Mouse (Mus musculus) midbrain, postnatal 0 days (tissue): ENCODE measurements around the gene Cdk6. TPM values are rescaled to one million over a fixed set of nuclear protein-coding genes. Genes with fewer than 3 reads are reported as not detected.

Experiments
- ATAC-seq: fragments of 200-750 bp; cut with Nextera tagmentation; 2 replicates; pipeline ENCODE4 v1.8.0; 2017; ENCODE audit warnings: moderate number of reproducible peaks, mild to moderate bottlenecking, moderate TSS enrichment, moderate library complexity; ENCODE audit not compliant: low FRiP score
- DNase-seq: peaks from one replicate; pipeline ENCODE4 v3.0.0-alpha.2; 2015; ENCODE audit warnings: low spot score
- H3K27ac ChIP-seq: fragments of 300-500 bp; sonication (generic); 2 replicates; pipeline ENCODE4 v1.5.1; 2014; ENCODE audit warnings: low read depth, mild to moderate bottlenecking, low read length, mixed read lengths
- H3K27me3 ChIP-seq: fragments of 300-500 bp; sonication (generic); 2 replicates; pipeline ENCODE4 v1.6.1; 2014; ENCODE audit warnings: low read length, control low read depth, mixed read lengths; ENCODE audit not compliant: insufficient read depth
- H3K36me3 ChIP-seq: fragments of 300-500 bp; sonication (generic); 2 replicates; pipeline ENCODE4 v1.6.1; 2014; ENCODE audit warnings: low read length, control low read depth, mixed read lengths; ENCODE audit not compliant: insufficient read depth
- H3K4me1 ChIP-seq: fragments of 300-500 bp; sonication (generic); 2 replicates; pipeline ENCODE4 v1.6.1; 2014; ENCODE audit warnings: mild to moderate bottlenecking, control low read depth, antibody characterized with exemption, low read length, mixed read lengths; ENCODE audit not compliant: insufficient read depth
- H3K4me2 ChIP-seq: fragments of 300-500 bp; sonication (generic); 2 replicates; pipeline ENCODE4 v1.6.1; 2014; ENCODE audit warnings: low read depth, mild to moderate bottlenecking, low read length, mixed read lengths; ENCODE audit not compliant: poor library complexity, severe bottlenecking
- H3K4me3 ChIP-seq: fragments of 300-500 bp; sonication (generic); 2 replicates; pipeline ENCODE4 v1.5.1; 2014; ENCODE audit warnings: low read depth, mild to moderate bottlenecking, low read length, moderate library complexity
- H3K9ac ChIP-seq: fragments of 300-500 bp; sonication (generic); replicated peaks from 2 replicates; pipeline ENCODE4 v1.6.1; 2014; ENCODE audit warnings: mild to moderate bottlenecking, low read length, moderate library complexity, mixed read lengths; ENCODE audit not compliant: poor library complexity, severe bottlenecking
- H3K9me3 ChIP-seq: fragments of 300-500 bp; sonication (generic); 2 replicates; pipeline ENCODE4 v1.6.1; 2016; ENCODE audit warnings: low read length, control low read depth
- CTCF ChIP-seq: IDR thresholded peaks from 2 replicates; pipeline ENCODE4 v1.5.1; 2016; ENCODE audit warnings: antibody characterized with exemption, mild to moderate bottlenecking
- WGBS: fragments of 180-500 bp; shearing (Covaris S2); extraction: QIAGEN DNeasy Blood & Tissue Kit; methylation state at CpG from one replicate; pipeline ENCODE4 v1.1.7; 2014; 5-methylcytosine and 5-hydroxymethylcytosine counted together
- polyA plus RNA-seq: library from polyadenylated mRNA; unstranded; fragments of >200 nt; fragmentation: Nextera tagmentation; extraction: Ambion mirVana; gene quantifications from 2 replicates; pipeline ENCODE4 v1.2.1, GENCODE M21; 2015
- total RNA-seq: library from RNA; depleted of rRNA; stranded (reverse); fragments of >200 nt; gene quantifications from 2 replicates; pipeline ENCODE4 v1.2.3, GENCODE M21; 2014

The Cdk6 gene
- total and polyA plus RNA-seq, 2 experiments from 2014 or later, result 4.0 to 7.1 TPM

DNA sequence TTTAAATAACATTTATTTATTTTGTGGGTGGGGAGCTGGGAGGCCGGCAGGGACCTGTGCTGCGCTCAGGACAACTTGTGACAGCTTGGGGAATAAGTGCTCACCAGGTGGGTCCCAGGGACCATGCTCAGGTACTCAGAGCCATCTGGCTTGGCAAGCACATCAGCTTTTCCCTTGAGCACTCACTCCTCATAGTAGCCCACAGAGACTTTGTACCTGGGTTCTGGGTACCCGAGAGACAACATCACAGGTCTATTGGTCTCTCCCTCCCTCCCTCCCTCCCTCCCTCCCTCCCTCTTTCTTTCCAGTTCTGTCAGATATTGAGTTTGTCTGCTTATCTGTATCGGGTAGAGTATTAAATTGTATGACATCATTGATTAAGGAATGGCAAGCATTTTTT is 38.0 kb downstream of the Cdk6 start:
- 68% methylated on average over 4 of the region's 4 CpGs for WGBS
- no peak for TF ChIP-seq CTCF
- DNase-seq (no peak), ATAC-seq (no peak)
- H3K4me3 ChIP-seq, result no peak overlapping the region
- no peak overlapping the region for H3K9ac ChIP-seq
- no peaks in the 10 kb centered on the region for H3K36me3 ChIP-seq
- H3K27me3 ChIP-seq, result no peaks in the 10 kb centered on the region
- no peaks in the 10 kb centered on the region for H3K4me1 ChIP-seq
- H3K27ac ChIP-seq, result no peak overlapping the region
- H3K9me3 ChIP-seq, result no peaks in the 10 kb centered on the region
- H3K4me2 ChIP-seq, result no peak overlapping the region

GRCm38 (mm10) chr5:3380692-3381233 is 39.5 kb downstream of the Cdk6 start:
- H3K27ac ChIP-seq, result no peak overlapping the region
- no peaks in the 10 kb centered on the region for H3K9me3 ChIP-seq
- no peak overlapping the region for H3K4me2 ChIP-seq
- no peaks in the 10 kb centered on the region for H3K4me1 ChIP-seq
- ATAC-seq (no peak), DNase-seq (no peak)
- H3K9ac ChIP-seq, result no peak overlapping the region
- 87% methylated on average over 9 of the region's 9 CpGs for WGBS
- no peaks in the 10 kb centered on the region for H3K36me3 ChIP-seq
- TF ChIP-seq CTCF, result no peak
- H3K4me3 ChIP-seq, result no peak overlapping the region
- H3K27me3 ChIP-seq, result no peaks in the 10 kb centered on the region

- no peaks in the 10 kb centered on the region for H3K9me3 ChIP-seq
- 85% methylated on average over 8 of the region's 8 CpGs for WGBS
- ATAC-seq (no peak), DNase-seq (no peak)
- no peak overlapping the region for H3K4me3 ChIP-seq
- TF ChIP-seq CTCF, result no peak
- no peak overlapping the region for H3K27ac ChIP-seq
- H3K9ac ChIP-seq, result no peak overlapping the region
- no peaks in the 10 kb centered on the region for H3K36me3 ChIP-seq
- H3K4me1 ChIP-seq, result no peaks in the 10 kb centered on the region
- no peak overlapping the region for H3K4me2 ChIP-seq
- no peaks in the 10 kb centered on the region for H3K27me3 ChIP-seq
Measured at GRCm38 (mm10) chr5:3381795-3382194, 40.5 kb downstream of the Cdk6 start.

DNA sequence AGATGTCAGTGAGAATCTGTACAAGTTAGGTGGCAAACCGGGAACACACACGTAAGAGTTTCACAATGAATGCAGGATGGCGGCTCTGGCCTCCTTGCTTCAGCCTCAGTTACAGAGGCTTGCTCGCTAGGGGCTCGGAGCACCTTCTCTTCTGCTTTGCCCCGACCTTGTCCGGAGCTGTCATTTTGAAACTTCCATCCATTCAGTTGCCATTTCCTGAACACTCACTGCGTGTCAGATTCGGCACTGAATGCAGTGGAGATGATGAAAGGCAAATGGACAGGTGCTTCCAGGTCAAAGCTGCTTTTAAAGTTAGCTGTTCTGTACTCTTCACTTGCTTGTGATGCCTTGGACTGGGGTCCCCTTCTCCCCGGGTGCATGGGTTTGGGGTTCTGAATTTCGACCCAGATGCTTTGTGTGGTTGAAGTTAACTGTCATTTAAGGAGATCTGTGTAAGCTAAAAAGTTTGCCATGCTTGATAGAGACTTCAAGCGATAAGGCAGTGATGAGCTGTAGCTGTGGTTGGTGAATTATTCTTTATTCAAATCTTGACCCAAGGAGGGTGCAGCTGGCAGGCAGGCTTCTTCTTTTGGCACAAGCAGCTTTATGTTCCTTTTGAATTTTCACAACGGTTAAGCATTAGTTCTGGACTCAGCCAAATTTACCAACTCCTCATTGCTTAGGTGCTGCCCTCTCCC is 41.2 kb downstream of the Cdk6 start:
- no peaks in the 10 kb centered on the region for H3K36me3 ChIP-seq
- no peak for ATAC-seq
- WGBS, result 81% methylated on average over 13 of the region's 13 CpGs

GRCm38 (mm10) chr5:3383547-3383946 is 42.3 kb downstream of the Cdk6 start:
- H3K9ac ChIP-seq, result no peak overlapping the region
- 79% methylated on average over 3 of the region's 3 CpGs for WGBS
- DNase-seq (no peak), ATAC-seq (no peak)
- TF ChIP-seq CTCF, result no peak
- no peak overlapping the region for H3K4me2 ChIP-seq
- H3K36me3 ChIP-seq, result no peaks in the 10 kb centered on the region
- no peak overlapping the region for H3K4me3 ChIP-seq
- H3K27ac ChIP-seq, result no peak overlapping the region
- H3K4me1 ChIP-seq, result no peaks in the 10 kb centered on the region
- no peaks in the 10 kb centered on the region for H3K9me3 ChIP-seq
- H3K27me3 ChIP-seq, result no peaks in the 10 kb centered on the region

More for the DNA sequence above, 41.2 kb downstream of the Cdk6 start:
- no peak for TF ChIP-seq CTCF
- DNase-seq, result no peak
- Histone ChIP-seq H3K9ac (no peak overlapping the region), H3K9me3 (no peaks in the 10 kb centered on the region), H3K4me3 (no peak overlapping the region), H3K27me3 (no peaks in the 10 kb centered on the region), H3K4me2 (no peak overlapping the region), H3K27ac (no peak overlapping the region), H3K4me1 (no peaks in the 10 kb centered on the region)

- Histone ChIP-seq H3K4me3 (no peak overlapping the region), H3K36me3 (no peaks in the 10 kb centered on the region), H3K9me3 (no peaks in the 10 kb centered on the region), H3K4me1 (no peaks in the 10 kb centered on the region), H3K4me2 (no peak overlapping the region), H3K27me3 (no peaks in the 10 kb centered on the region), H3K9ac (no peak overlapping the region), H3K27ac (no peak overlapping the region)
- no peak for ATAC-seq
- 69% methylated on average over 1 of the region's 1 CpGs for WGBS
- TF ChIP-seq CTCF, result no peak
- DNase-seq, result no peak
Measured at GRCm38 (mm10) chr5:3385078-3385477, 43.8 kb downstream of the Cdk6 start.
